Mouse (Mus musculus) retina, postnatal 7 days (tissue): ENCODE measurements around the gene Btg1.

Source experiments
- DNase-seq: peaks from one replicate; pipeline ENCODE4 v3.0.0-alpha.2; 2012; ENCODE audit warnings: low read depth, low spot score

Btg1 gene

DNA sequence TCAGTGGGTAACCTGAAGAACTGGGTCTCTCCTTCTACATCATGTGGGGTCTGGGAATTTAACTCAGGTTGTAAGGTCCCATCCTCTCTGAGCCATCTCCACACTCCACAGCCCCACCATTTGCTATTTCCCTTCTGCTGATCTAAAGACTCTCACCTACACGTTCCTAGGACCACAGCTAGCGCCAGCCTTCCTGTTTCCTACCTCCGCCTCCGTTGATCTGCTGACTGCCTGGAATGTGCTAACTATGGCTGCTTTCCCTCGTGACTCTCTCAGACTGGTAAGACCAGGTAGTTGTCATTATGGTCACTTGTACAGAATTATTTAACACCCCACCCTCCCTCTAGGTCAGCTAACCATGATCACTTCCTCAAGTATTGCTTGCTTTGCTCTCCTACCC lies 13.3 kb downstream of the Btg1 start:
- no peak for DNase-seq

GRCm38 (mm10) chr10:96631066-96631711 lies 14.4 kb downstream of the Btg1 start:
- no peak for DNase-seq

- no peak for DNase-seq
Measured at GRCm38 (mm10) chr10:96632271-96633144, 15.7 kb downstream of the Btg1 start.

GRCm38 (mm10) chr10:96633145-96633516 lies 16.3 kb downstream of the Btg1 start:
- DNase-seq = no peak

DNA sequence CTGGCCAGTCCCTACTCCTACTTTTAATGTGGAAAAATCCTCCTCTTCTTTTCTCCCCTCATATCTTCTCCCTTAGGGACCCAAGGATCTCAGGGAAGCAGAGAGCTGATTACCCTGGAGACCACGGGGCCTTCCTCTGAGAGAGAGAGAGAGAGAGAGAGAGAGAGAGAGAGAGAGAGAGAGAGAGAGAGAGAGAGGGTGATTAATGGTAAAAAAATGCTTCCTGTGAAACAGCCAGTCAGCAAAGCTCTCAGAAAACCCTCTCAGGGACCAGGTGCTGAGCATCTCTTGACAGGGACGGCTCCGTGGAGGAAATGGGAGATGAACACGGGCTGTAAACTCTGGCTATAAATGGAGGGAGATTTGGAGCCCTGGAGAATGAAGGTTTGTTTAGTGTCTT lies 18.7 kb downstream of the Btg1 start:
- no peak for DNase-seq

GRCm38 (mm10) chr10:96638477-96638876 lies 21.7 kb downstream of the Btg1 start:
- no peak for DNase-seq

- no peak for DNase-seq
Measured at GRCm38 (mm10) chr10:96642014-96642413, 25.2 kb downstream of the Btg1 start.

DNA sequence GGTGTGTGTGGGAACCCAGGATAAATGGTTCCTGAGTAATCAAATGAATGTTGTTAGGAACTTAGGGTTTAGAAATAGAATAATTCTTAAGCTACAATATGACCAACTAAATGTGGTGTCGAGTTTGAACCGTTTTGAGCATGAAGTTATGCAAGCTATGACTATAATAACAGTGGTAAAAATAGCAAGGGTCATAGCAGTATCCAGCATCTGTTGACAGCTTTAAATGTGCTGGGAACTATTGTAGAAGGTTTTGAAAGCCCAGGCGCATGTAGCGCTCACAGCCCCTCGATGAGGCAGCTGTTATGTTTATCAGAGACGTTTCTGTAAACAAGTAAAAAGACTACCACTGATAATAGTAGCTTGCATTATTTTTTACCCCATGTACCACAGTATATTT lies 25.9 kb downstream of the Btg1 start:
- DNase-seq = no peak

GRCm38 (mm10) chr10:96645183-96645582 lies 28.4 kb downstream of the Btg1 start:
- DNase-seq = no peak

DNA sequence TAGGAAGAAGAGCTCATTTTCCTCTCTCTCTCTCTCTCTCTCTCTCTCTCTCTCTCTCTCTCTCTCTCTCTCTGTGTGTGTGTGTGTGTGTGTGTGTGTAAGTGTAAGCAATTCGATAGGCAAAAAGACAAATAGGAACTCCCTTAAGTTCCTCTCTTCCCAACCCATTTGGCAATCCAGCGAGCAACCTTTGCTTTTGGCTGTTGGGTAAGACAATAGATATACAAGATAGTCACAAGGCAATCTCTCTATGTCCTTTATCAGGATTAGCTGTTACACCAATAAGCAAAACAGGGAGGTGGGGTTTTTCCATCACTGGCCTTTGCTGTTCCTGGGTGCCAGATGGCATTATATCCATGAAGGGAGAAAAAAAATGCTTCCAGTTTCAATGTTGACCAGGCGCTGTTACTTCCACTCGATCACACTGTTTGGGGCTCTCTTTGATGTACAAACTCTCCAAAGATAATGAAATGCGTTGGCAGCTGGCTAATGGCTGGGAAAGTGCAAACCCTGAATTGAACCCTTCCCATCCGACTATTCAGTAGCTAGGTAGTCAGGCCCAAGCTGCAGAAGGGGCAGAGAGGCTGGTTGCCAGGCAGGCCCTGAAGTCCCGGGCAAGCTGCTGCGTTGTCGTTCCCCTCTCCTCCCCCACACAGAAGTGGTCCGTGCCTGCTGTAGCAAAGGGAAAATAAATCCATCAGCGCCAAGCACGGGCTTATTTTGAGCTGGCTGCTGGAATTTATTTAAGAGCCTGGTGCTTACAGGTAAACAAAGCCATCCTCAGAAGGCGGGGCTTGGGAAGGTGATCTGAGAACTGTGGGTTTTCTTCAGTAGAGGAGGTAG lies 29.4 kb downstream of the Btg1 start:
- peak; percentile 46 for DNase-seq

- DNase-seq = no peak
Measured at GRCm38 (mm10) chr10:96646867-96647462, 30.2 kb downstream of the Btg1 start.

- DNase-seq = no peak
Measured at GRCm38 (mm10) chr10:96648161-96648561, 31.4 kb downstream of the Btg1 start.

- no peak for DNase-seq
Measured at GRCm38 (mm10) chr10:96649524-96649923, 32.7 kb downstream of the Btg1 start.

- DNase-seq = no peak
Measured at GRCm38 (mm10) chr10:96652372-96652771, 35.6 kb downstream of the Btg1 start.

GRCm38 (mm10) chr10:96653030-96653429 lies 36.2 kb downstream of the Btg1 start:
- no peak for DNase-seq

- no peak for DNase-seq
Measured at GRCm38 (mm10) chr10:96654079-96654478, 37.3 kb downstream of the Btg1 start.

DNA sequence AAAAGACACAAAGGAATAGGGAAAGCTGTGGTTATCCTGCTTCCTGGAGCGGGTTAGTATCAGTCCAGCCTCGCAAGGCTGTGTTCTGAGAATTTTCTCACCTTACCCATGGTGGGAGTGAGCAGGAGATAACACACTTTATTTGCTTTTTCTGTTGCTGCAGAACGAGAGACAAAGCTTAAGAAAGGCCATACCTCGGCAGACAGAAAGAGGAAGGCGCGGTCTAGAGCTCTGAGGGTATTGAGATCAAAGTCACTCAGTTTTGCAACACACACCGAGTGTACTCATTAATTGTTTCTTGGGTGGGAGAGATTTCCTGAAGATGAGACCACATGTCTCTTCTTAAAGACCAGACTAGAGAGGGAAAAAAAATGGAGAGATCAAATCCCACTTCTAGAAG lies 37.8 kb downstream of the Btg1 start:
- DNase-seq = no peak

DNA sequence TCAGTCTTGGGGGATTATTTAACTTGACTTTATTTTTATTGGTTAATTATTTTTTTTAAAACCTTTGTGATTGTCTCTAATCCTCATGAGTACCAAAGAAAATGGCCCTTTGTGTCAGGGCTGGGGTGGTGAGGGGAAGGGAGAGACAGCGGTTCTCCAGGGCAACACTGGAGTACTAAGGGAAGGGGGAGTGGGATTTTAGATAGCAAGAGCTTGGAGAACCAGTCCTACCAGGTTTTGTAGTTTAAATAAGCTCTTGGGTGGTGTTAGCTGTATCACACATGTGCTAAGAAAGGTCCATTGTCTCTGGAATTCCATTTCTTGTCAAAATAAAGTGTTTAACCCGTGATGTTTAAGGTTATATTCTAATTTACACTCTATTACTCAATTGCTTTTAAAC lies 38.3 kb downstream of the Btg1 start:
- no peak for DNase-seq

DNA sequence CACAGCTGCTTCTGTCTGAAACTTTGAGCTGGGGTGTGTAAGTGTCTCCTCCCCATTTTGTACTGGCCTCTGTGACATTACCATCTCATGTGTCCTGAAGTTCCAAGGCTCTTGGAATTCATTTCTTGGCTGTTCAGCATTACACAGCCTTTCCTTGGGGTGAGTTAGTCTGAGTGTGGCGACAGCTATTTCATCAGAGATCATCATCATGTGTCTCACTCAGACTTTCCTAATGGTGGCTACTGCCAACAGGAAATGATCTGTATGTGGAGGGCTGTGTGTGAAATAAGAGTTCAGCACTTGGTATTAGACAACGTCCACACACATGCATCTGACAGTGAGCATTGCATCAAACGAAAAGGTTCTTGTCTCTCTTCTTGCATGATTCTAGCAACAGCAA lies 39.4 kb downstream of the Btg1 start:
- DNase-seq = no peak

DNA sequence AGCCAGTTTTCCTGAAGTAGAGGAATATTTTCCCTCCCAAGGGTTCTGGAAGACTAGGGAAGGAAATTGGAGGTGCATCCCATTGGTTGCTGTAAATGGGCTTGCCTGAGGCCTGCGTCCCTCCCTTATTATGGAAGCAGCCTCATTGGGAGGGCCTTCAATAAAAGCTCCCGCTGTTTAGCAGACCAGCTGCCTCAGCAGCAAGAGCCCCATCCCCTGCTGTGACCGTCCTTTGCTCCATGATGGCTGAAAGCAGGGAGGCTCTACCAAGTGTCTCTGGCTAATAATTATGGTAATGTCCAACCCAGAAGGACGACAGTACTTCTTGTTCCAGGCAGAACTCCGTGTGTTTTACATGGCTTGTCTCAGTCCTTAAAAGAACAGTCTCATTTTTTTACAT lies 42.1 kb downstream of the Btg1 start:
- DNase-seq = no peak

DNA sequence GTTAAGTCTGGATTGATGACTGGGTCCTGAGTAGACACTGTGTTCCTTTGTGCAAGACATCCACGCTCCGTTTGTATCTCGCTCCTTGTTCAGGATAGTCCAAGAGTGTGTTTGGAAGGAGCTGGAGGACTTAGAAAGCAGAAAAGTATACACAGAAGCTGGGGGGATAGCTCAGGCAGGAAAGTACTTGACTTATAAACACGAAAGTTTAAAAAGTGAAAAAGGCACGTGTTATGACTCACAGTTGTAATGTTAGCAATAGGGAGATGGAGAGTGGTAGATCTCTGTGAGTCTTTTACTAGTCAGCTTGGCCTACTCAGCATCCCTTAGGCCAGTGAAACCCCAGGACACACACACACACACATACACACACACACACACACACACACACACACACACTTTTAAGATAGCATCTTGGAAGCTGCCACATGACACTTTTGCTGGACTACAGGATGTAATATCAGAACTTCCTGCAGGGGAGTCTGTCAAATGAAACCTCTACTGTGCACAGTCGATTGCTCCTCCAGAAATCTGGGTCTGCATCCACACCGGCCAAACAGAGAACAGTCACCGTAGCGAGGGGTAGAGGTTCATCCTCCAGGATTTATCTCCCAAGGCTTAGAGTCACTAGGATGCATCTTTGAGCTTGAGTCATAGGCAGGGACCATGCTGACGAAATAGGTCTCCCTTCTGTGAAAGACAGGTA lies 43.6 kb downstream of the Btg1 start:
- DNase-seq = no peak
